Mouse (Mus musculus) fat pad, adult 2 months (tissue): ENCODE measurements around the gene Wfikkn2.

ENCODE experiments used
- DNase-seq: peaks from one replicate; pipeline ENCODE4 v3.0.0-alpha.2; 2011; ENCODE audit warnings: low read depth, low spot score; ENCODE audit errors: extremely low read depth

The Wfikkn2 gene

DNA sequence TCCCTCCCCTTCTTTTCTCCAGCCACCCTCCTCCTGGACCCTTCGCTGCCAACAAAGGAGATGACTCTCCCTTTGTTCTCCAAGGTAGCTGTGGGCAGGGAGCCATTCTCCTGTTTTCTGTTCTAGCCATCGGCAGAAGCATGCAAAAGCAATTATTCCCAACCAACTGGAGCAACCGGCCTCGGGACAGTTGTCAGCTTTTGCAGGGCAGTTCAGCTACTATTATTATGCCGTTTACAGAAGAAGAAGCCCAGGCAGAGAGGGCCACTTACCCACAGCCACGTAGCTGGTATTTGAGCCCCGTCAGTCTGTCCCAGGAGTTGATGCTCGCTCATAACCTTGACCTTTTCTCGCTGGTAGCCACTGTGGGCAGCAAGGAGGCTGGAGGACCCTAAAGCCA is 17.4 kb downstream of the Wfikkn2 start:
- DNase-seq = no peak

DNA sequence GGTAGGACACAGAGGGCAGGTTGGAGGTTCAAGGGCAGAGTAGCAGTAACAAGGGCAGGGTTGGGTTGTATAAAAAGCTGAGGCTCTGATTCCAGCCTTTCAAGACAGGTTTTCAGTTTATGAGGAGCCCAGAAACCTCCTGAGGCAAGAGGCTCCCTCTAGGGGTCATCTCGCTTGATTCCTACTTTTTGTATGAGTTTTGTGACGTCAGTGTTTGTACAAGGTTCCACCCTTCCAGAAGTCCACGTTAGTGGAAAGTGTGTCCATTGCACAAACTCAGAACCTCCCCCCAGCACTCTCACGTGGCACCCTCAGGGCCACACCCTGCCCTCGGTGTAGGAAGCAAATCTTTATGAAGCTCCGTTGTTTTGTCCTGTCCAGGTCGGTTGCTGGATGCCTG is 19.8 kb downstream of the Wfikkn2 start:
- no peak for DNase-seq

- DNase-seq = no peak
Observed at GRCm38 (mm10) chr11:94223531-94223930, 22.3 kb downstream of the Wfikkn2 start.

DNA sequence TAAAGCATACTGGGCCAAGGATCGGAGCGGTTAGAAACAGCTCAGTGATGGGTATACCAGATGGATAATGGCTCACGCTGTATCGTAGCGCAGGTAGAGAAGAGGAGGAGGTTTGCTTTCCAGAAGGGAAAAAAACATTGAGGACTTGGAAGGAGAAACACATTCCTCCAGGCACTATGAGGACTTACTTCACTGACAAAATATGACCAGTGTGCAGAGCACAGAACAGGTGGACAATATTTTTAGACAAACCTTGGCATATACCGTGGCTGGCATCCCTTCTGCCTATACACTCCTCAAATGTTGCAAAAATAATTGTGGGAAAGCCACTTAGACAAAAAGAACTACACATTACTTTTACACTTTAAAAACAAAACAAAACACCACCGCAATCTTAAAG is 24.5 kb downstream of the Wfikkn2 start:
- DNase-seq = no peak

DNA sequence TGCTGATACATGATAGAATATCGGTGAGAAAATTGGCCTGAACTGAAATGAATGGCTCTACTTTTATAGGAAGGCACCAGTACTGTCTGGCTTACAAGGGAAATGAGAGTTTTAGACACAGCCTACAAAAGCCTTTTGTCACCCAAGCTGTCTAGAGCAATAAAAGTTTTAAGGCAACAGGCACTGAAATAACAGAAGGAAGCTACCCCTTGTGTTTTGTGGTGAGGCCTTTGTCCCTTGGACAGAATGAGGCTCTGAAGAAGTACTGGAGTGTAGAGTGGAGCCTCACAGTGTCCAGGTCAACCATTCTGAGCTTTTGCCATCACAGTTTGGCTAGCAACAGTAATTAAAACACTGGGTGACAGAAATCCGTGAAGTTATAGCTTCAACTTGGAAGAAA is 29.6 kb downstream of the Wfikkn2 start:
- no peak for DNase-seq

GRCm38 (mm10) chr11:94215581-94215980 is 30.2 kb downstream of the Wfikkn2 start:
- no peak for DNase-seq

GRCm38 (mm10) chr11:94213735-94214594 is 31.8 kb downstream of the Wfikkn2 start:
- DNase-seq = no peak

DNA sequence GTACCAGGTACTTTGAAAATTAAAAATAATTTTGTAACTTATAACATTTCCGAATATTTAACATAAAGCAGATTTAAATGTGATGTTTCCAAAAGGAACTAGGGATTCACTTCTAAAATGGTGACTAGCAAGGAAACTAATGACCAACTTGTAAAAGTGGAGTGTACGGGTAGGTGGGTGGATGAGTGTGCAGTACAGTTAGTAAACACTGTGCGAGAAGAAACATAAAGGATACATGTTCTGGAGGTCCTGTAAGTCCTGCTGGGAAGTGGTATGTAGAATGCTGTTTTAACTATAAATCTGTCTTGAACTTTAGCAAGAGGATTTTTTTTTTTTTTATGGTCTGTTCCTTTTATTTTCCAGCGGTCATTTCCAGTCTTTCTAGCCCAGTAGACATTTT is 32.8 kb downstream of the Wfikkn2 start:
- DNase-seq = no peak

DNA sequence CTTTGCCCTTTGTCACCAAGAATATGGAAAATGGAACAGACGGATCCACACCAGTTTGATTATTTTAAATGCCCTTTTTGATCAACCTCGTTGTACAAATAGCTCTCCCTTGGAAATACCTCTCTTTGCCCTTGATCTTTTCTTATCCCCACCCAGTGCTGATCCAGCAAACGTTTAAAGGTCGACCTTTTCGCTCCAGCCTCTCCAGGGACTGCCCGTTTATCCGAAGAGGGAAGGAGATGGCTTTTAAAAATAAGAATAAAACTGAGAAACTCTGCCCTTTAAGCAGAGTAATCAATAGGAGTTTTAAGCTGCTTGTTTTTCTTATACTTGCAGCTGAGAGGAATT is 33.3 kb downstream of the Wfikkn2 start:
- DNase-seq = no peak

DNA sequence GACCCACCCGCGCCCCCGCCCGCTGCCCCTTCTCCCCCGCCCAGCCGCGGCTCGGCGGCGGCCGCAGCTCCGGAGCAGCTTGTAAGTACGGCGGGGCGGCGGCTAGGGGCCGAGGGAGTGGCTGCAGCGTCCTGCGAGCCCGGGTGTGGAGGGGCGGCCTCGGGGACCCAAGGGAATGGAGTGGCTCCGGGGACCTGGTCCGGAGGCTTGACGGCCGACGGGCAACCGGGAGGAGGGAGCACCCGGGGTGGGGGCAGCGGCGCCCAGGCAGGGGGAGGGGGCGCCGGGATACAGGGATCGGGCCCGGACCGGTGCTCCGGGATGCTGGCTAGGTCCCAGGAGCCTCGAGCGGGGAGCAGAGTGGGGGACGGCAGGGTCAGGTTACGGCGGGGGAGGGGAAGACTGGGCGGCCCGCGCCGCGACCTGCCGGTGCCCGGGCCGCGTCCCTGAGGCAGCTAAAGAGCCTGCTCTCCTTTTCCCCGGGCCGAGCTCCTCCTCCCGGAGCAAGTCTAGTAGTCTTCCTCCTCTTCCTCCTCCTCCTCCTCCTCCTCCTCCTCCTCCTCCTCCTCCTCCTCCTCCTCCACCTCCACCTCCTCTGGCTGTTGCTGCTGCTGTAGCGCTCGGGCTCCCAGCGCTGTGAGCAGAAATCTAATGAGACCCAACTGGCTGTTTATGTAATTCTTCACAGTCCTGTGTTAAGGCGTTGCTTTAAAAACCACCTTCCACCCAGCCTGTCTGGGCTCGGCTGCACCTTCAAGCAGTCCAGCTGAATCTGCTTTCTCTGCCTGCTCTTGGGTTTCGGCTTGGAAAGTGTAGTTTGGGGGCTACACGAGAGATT is 33.9 kb downstream of the Wfikkn2 start:
- DNase-seq = no peak

DNA sequence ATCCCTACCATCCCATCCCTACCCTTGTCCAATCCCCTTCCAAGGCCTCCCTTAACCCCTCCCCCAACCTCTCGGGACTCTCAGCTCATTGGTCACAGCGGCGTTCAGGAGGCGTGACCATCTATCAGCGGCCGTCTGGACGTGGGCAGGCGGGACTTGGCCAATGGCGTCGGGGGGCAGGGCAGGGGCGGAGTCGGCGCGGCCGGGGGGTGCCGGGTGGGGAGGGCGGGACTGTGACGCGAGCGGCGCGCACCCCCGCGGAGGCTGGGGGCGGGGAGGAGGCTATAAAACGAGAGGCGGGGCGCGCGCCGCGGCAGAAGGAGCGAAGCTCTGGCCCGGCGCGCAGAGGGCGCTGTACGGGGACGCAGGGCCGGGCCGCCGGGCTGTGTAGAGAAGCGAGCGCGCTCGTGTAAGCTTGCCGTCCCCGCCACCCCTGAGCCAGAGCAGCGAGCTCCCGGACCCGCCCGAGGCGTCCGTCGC is 34.6 kb downstream of the Wfikkn2 start, which contains the start of gene Tob1:
TSS of gene Tob1 (plus strand) at position 331 of the 480 bp plus-strand sequence.
- DNase-seq = no peak

- DNase-seq = no peak
Observed at GRCm38 (mm10) chr11:94210191-94211086, 35.4 kb downstream of the Wfikkn2 start.

DNA sequence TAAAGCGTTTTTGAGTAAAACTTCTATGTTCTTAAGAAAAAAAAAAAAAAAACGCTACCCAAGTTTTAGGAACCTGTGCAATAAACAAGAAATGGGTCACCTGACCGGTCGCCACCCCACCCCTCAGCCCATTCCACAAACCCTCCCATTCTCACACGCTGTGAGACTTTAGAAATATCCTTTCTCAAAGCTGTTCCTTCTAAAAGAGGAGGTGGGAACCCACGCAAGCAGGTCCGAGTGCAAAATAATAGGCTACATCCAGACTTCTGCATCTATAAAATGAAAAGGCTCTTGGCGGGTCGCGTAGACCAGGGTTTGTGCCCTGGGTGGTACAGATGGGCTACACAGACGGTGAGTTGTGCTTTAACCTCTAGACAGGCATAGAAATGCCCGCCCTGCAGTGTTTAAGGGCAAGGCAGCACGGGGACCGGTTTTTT is 36.1 kb downstream of the Wfikkn2 start:
- no peak for DNase-seq

DNA sequence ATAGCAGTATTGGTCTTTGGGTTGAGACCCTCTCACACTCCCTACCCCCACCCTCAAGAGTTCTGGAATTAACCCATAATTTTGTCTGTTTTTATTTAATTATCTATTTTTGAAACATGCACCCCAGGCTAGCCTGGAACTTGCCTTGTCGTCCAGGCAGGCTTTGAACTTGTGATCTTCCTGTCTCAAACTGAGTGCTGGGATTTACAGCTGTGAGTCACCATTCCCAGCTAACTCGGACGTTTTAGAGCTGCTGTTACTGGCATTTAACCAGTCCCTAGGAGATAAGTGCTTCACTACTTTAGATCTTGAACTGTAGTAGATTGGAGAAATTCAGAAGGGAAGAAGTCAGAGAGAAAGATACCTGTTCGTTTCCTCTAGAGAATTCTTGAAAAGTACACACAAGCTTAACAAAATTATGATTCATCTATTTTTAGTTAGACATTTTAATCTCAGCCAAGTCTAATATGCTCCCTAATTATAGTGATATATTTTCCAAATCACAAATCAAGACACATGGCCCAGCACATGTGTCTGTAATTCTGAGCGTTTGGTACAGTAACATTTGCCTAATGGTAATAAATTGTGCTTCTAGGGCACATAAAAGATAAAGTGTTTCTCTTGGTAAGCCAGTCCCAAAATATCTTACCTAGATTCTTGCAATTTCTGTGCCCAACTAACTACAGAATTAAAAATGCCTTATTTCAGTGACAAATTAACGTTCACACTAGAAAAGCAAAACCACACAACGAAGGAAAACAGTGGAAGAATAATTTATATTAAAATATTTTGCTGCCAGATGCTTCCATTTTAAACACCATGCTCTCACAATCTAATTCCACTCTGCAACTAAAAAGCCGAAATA is 36.8 kb downstream of the Wfikkn2 start:
- no peak for DNase-seq

- no peak for DNase-seq
Observed at GRCm38 (mm10) chr11:94206398-94207114, 39.2 kb downstream of the Wfikkn2 start.

- DNase-seq = no peak
Observed at GRCm38 (mm10) chr11:94203066-94203465, 42.7 kb downstream of the Wfikkn2 start.

- no peak for DNase-seq
Observed at GRCm38 (mm10) chr11:94202106-94202505, 43.7 kb downstream of the Wfikkn2 start.

GRCm38 (mm10) chr11:94200422-94200821 is 45.4 kb downstream of the Wfikkn2 start:
- DNase-seq = no peak

DNA sequence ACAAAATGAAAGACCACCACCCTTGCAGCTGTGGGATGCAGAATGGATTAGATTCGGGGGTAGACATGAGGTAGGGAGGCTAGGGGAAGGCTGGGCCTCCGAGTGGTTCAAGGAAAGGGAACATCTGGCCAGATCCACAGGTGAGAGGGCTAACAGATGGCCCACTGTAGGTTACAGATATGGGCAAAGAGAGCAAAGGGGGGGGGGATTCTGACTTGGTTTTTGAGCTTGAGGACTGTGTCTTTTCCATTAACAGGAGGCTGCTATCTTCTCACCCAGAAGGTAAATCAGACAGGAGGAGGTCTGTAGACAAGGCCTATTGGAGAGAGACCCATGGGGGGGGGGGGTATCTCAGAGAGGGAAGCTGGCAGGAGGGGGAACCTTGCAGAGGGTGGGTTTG is 46.0 kb downstream of the Wfikkn2 start:
- DNase-seq = no peak
